Mouse (Mus musculus) forebrain, embryonic 11.5 days (tissue): Measurements from ENCODE around the gene Glul. TPM values are rescaled to one million over a fixed set of nuclear protein-coding genes. Genes with fewer than 3 reads are reported as not detected.
A peak's percentile ranks its signal among the peaks of the same experiment; 100 is the strongest.
"Not testable (repeated sequence)": the region's sequence is repeated elsewhere in the genome, so short reads cannot be mapped to it uniquely, and the experiment has no call there.

Source experiments
- ATAC-seq: fragments of 200-750 bp; cut with Nextera tagmentation; replicated peaks from 2 replicates; pipeline ENCODE4 v1.8.0; 2017; ENCODE audit warnings: moderate TSS enrichment; ENCODE audit not compliant: low FRiP score
- DNase-seq: peaks from one replicate; pipeline ENCODE4 v3.0.0-alpha.2; 2017; ENCODE audit warnings: low spot score
- H3K27ac ChIP-seq: fragments of 300-500 bp; sonication (generic); 2 replicates; pipeline ENCODE4 v1.5.1; 2014; ENCODE audit warnings: low read depth, low read length
- H3K27me3 ChIP-seq: fragments of 300-500 bp; sonication (generic); 2 replicates; pipeline ENCODE4 v1.6.1; 2014; ENCODE audit warnings: mild to moderate bottlenecking, low read length, mixed read lengths; ENCODE audit not compliant: control insufficient read depth, insufficient read depth
- H3K36me3 ChIP-seq: fragments of 300-500 bp; sonication (generic); 2 replicates; pipeline ENCODE4 v1.6.1; 2014; ENCODE audit warnings: mild to moderate bottlenecking, low read length, moderate library complexity, mixed read lengths; ENCODE audit not compliant: control insufficient read depth, insufficient read depth
- H3K4me1 ChIP-seq: fragments of 300-500 bp; sonication (generic); replicated peaks from 2 replicates; pipeline ENCODE4 v1.6.1; 2014; ENCODE audit warnings: low read length, mixed read lengths; ENCODE audit not compliant: control insufficient read depth, insufficient read depth
- H3K4me2 ChIP-seq: fragments of 300-500 bp; sonication (generic); 2 replicates; pipeline ENCODE4 v1.6.1; 2014; ENCODE audit warnings: low read depth, mild to moderate bottlenecking, low read length, moderate library complexity, mixed read lengths; ENCODE audit not compliant: severe bottlenecking
- H3K4me3 ChIP-seq: fragments of 300-500 bp; sonication (generic); 2 replicates; pipeline ENCODE4 v1.5.1; 2014; ENCODE audit warnings: low read depth, low read length
- H3K9ac ChIP-seq: fragments of 300-500 bp; sonication (generic); 2 replicates; pipeline ENCODE4 v1.6.1; 2014; ENCODE audit warnings: low read length
- H3K9me3 ChIP-seq: fragments of 300-500 bp; sonication (generic); 2 replicates; pipeline ENCODE4 v1.6.1; 2016; ENCODE audit warnings: low read length, mixed read lengths; ENCODE audit not compliant: control insufficient read depth
- WGBS: fragments of 180-500 bp; shearing (Covaris S2); extraction: QIAGEN DNeasy Blood & Tissue Kit; methylation state at CpG from one replicate; pipeline ENCODE4 v1.1.7; 2014; 5-methylcytosine and 5-hydroxymethylcytosine counted together
- polyA plus RNA-seq: library from polyadenylated mRNA; unstranded; fragments of >200 nt; fragmentation: Nextera tagmentation; extraction: Ambion mirVana; gene quantifications from 2 replicates; pipeline ENCODE4 v1.2.1, GENCODE M21; 2014

Glul gene
- polyA plus RNA-seq = 114 TPM in 2 replicates

- H3K9ac ChIP-seq = peak within 1 kb of the TSS; percentile 79
- peak; percentile 96 for ATAC-seq
Observed at GRCm38 (mm10) chr1:153899731-153900380, at the start of gene Glul, which contains the start of gene Teddm2. Gene Glul, plus strand, starts transcription at chr1:153899944. Gene Teddm2, minus strand, starts transcription at chr1:153900228.

GRCm38 (mm10) chr1:153852696-153853095, 47.0 kb upstream of the Glul start:
- H3K9ac ChIP-seq, H3K27ac ChIP-seq, H3K4me1 ChIP-seq, H3K36me3 ChIP-seq, DNase-seq, H3K9me3 ChIP-seq, ATAC-seq, H3K4me3 ChIP-seq, H3K4me2 ChIP-seq, H3K27me3 ChIP-seq: not testable (repeated sequence)
- WGBS = 80% methylated on average over 7 of the region's 7 CpGs

More at GRCm38 (mm10) chr1:153899731-153900380, at the start of gene Glul, which contains the start of gene Teddm2:
- peak within 1 kb of the TSS; percentile 66 for H3K4me2 ChIP-seq
- H3K27me3 ChIP-seq = no peaks in the 10 kb centered on the region
- WGBS = under 1% methylated on average over 50 of the region's 51 CpGs
- H3K9me3 ChIP-seq = no peaks in the 10 kb centered on the region
- H3K27ac ChIP-seq = peak within 1 kb of the TSS; percentile 95
- peak within 1 kb of the TSS; percentile 59 for H3K4me3 ChIP-seq
- H3K36me3 ChIP-seq = peaks cover 12% of the 10 kb centered on the region; the same call in 1 of the 2 replicates
- peak; percentile 98 for DNase-seq
- peaks cover 13% of the 10 kb centered on the region; the same call in 1 of the 2 replicates for H3K4me1 ChIP-seq

GRCm38 (mm10) chr1:153855946-153856345, 43.8 kb upstream of the Glul start:
- Histone ChIP-seq H3K27me3 (no peaks in the 10 kb centered on the region), H3K4me1 (no peaks in the 10 kb centered on the region), H3K4me3 (no peak overlapping the region), H3K4me2 (no peak overlapping the region), H3K9me3 (no peaks in the 10 kb centered on the region), H3K36me3 (no peaks in the 10 kb centered on the region), H3K27ac (no peak overlapping the region), H3K9ac (no peak overlapping the region)
- ATAC-seq (no peak), DNase-seq (no peak)
- WGBS = 86% methylated on average over 8 of the region's 8 CpGs

- Histone ChIP-seq H3K9ac (no peak within 1 kb of the TSS), H3K36me3 (no peaks in the 10 kb centered on the region), H3K4me3 (no peak within 1 kb of the TSS), H3K4me2 (no peak within 1 kb of the TSS), H3K9me3 (no peaks in the 10 kb centered on the region), H3K27me3 (no peaks in the 10 kb centered on the region), H3K4me1 (no peaks in the 10 kb centered on the region), H3K27ac (no peak within 1 kb of the TSS)
- no peak for DNase-seq
- ATAC-seq = no peak
- WGBS = 90% methylated on average over 6 of the region's 6 CpGs
Observed at GRCm38 (mm10) chr1:153874045-153874444, 25.7 kb upstream of the Glul start, which contains the start of gene Teddm1b. Gene Teddm1b, plus strand, starts transcription at chr1:153874345.

GRCm38 (mm10) chr1:153880391-153880790, 19.4 kb upstream of the Glul start:
- not testable (repeated sequence) for H3K4me3 ChIP-seq, ATAC-seq, H3K4me1 ChIP-seq, DNase-seq, H3K4me2 ChIP-seq, H3K27ac ChIP-seq, H3K27me3 ChIP-seq, H3K9ac ChIP-seq, H3K36me3 ChIP-seq, H3K9me3 ChIP-seq
- WGBS = 95% methylated on average over 17 of the region's 17 CpGs

GRCm38 (mm10) chr1:153886024-153886633, 13.6 kb upstream of the Glul start:
- ATAC-seq (no peak), DNase-seq (no peak)
- no peaks in the 10 kb centered on the region for H3K27me3 ChIP-seq
- H3K36me3 ChIP-seq = no peaks in the 10 kb centered on the region
- H3K4me2 ChIP-seq = no peak overlapping the region
- WGBS = 52% methylated on average over 17 of the region's 17 CpGs
- H3K9ac ChIP-seq = no peak overlapping the region
- H3K9me3 ChIP-seq = no peaks in the 10 kb centered on the region
- no peak overlapping the region for H3K4me3 ChIP-seq
- H3K4me1 ChIP-seq = no peaks in the 10 kb centered on the region
- no peak overlapping the region for H3K27ac ChIP-seq

GRCm38 (mm10) chr1:153890121-153890520, 9.6 kb upstream of the Glul start:
- no peak overlapping the region for H3K9ac ChIP-seq
- ATAC-seq (no peak), DNase-seq (no peak)
- no peak overlapping the region for H3K4me3 ChIP-seq
- no peak overlapping the region for H3K27ac ChIP-seq
- no peaks in the 10 kb centered on the region for H3K4me1 ChIP-seq
- no peaks in the 10 kb centered on the region for H3K27me3 ChIP-seq
- no peak overlapping the region for H3K4me2 ChIP-seq
- no peaks in the 10 kb centered on the region for H3K9me3 ChIP-seq
- WGBS = 94% methylated on average over 10 of the region's 10 CpGs
- no peaks in the 10 kb centered on the region for H3K36me3 ChIP-seq

GRCm38 (mm10) chr1:153891442-153891841, 8.3 kb upstream of the Glul start, which contains the start of gene Teddm1a:
Gene Teddm1a, plus strand, starts transcription at chr1:153891742.
- no peaks in the 10 kb centered on the region for H3K4me1 ChIP-seq
- ATAC-seq (no peak), DNase-seq (no peak)
- H3K27ac ChIP-seq = no peak within 1 kb of the TSS
- H3K36me3 ChIP-seq = no peaks in the 10 kb centered on the region
- no peak within 1 kb of the TSS for H3K4me3 ChIP-seq
- no peak within 1 kb of the TSS for H3K4me2 ChIP-seq
- WGBS = 79% methylated on average over 4 of the region's 4 CpGs
- H3K9ac ChIP-seq = no peak within 1 kb of the TSS
- H3K9me3 ChIP-seq = no peaks in the 10 kb centered on the region
- H3K27me3 ChIP-seq = no peaks in the 10 kb centered on the region
